Comparison of ENCODE assay signal across 8 mouse cellular contexts in the genomic region with DNA sequence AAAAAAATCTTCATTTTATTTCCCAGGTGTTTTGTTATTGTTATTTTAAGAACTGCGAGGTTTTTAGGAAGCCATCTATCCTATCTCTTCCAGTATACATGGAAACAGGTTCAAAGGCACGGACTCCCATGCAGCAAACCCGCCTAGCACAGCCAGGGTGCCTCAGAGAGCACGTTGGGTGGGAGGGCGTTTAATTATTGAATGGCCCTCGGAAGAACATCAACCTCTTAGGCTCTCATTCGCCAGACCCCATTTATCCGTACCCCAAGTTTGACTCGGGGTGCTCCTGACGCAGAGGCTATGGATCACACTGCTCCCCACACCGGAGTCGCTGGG. TPM values are rescaled to one million over a fixed set of nuclear protein-coding genes. Genes with fewer than 3 reads are reported as not detected.
DNase-seq lines count a peak whose midpoint lies in the region; ATAC-seq and TF ChIP-seq lines count a peak whose summit lies in the region.

No protein-coding gene starts in this region.

- H3K9me3 ChIP-seq in forebrain, postnatal 0 days (ENCODE audit: low read length): no peaks in the 10 kb centered on the region

- peaks cover 6% of the 10 kb centered on the region; the same call in 1 of the 2 replicates for H3K4me1 ChIP-seq in forebrain, postnatal 0 days (ENCODE audit: insufficient read depth)

- WGBS in forebrain, postnatal 0 days: 9% methylated on average over 12 of the region's 12 CpGs

- H3K4me2 ChIP-seq in forebrain, postnatal 0 days (ENCODE audit: low read depth): peak overlapping the region; percentile 85

- H3K9ac ChIP-seq in forebrain, postnatal 0 days: peak overlapping the region; percentile 88

- TF ChIP-seq CTCF in forebrain, postnatal 0 days (IDR thresholded peaks at IDR 0.05; ENCODE audit: low read depth): peak; percentile 16; the same call in 1 of the 2 replicates

- peak overlapping the region; percentile 73 for H3K4me3 ChIP-seq in forebrain, postnatal 0 days (ENCODE audit: low read depth, low read length)

- DNase-seq in kidney, adult 18-20 months: peak; percentile 7
- DNase-seq in kidney, adult 8-10 months: no peak
- peak; percentile 43 for DNase-seq in MEL-GATA-1-ER (ENCODE audit: extremely low read depth, low read depth)
- DNase-seq in forebrain, postnatal 0 days: peak; percentile 24
- no peak for DNase-seq in thymus, adult 18-20 months
- DNase-seq in adrenal gland, postnatal 25 days: no peak

- peaks cover 25% of the 10 kb centered on the region for H3K36me3 ChIP-seq in forebrain, postnatal 0 days (ENCODE audit: insufficient read depth)

- no peaks in the 10 kb centered on the region for H3K27me3 ChIP-seq in forebrain, postnatal 0 days (ENCODE audit: insufficient read depth, low read length)

- H3K27ac ChIP-seq in forebrain, postnatal 0 days (ENCODE audit: low read depth, low read length): peak overlapping the region; percentile 96; the same call in 1 of the 2 replicates

- ATAC-seq in forebrain, postnatal 0 days: no peak; the same call in 1 of the 2 replicates
- peak; percentile 36 for ATAC-seq in megakaryocyte-erythroid progenitor cell, adult 5-6 weeks (replicated peaks; ENCODE audit: low FRiP score, low TSS enrichment, poor library complexity, severe bottlenecking)
- ATAC-seq in cerebellum, adult (ENCODE audit: insufficient number of reproducible peaks, low FRiP score, low TSS enrichment): no peak

RNA-seq across cellular contexts. Expression of gene Zfp777, which starts 1.6 kb away (rescaled TPM):
- 23.2 and 46.5 TPM in 2 replicates for total RNA-seq in forebrain, postnatal 0 days (2014; rRNA removed)
- 12.5 and 14.2 TPM in 2 replicates for polyA plus RNA-seq in forebrain, postnatal 0 days (2015; fragmentation: Nextera tagmentation; extraction: Ambion mirVana)
- 13.3 and 33.3 TPM in 2 replicates for total RNA-seq in megakaryocyte-erythroid progenitor cell, adult 5-6 weeks (2014; fragmentation: Nextera tagmentation)
- 20.2 and 35.0 TPM in 2 replicates for total RNA-seq in megakaryocyte-erythroid progenitor cell, adult 5-6 weeks (2017)
- 27.1 and 28.2 TPM in 2 replicates for total RNA-seq in adrenal gland, postnatal 25 days (2021)

RNA-seq across cellular contexts. Expression of gene Zfp746, which starts 39.3 kb away (rescaled TPM):
- 40.6 and 51.6 TPM in 2 replicates for total RNA-seq in forebrain, postnatal 0 days (2014; rRNA removed)
- polyA plus RNA-seq in forebrain, postnatal 0 days (2015; fragmentation: Nextera tagmentation; extraction: Ambion mirVana): 13.2 and 15.5 TPM in 2 replicates
- total RNA-seq in megakaryocyte-erythroid progenitor cell, adult 5-6 weeks (2014; fragmentation: Nextera tagmentation): 22.7 and 33.6 TPM in 2 replicates
- total RNA-seq in megakaryocyte-erythroid progenitor cell, adult 5-6 weeks (2017): 15.1 and 18.9 TPM in 2 replicates
- total RNA-seq in adrenal gland, postnatal 25 days (2021): 24.6 and 29.7 TPM in 2 replicates

Comparison
In these comparisons a context has a peak if more than half of its experiments do, and no peak if none do; other contexts are left out.
1. DNase-seq: peak in kidney, adult 18-20 months (single experiment), MEL-GATA-1-ER (single experiment) and forebrain, postnatal 0 days (single experiment); none in kidney, adult 8-10 months (0 of 2), thymus, adult 18-20 months (0 of 2) and adrenal gland, postnatal 25 days (single experiment).